In genomic region chr3:130180964-130181590, GRCm38 (mm10) we compare ENCODE assay signal across 8 mouse cellular contexts. TPM values are rescaled to one million over a fixed set of nuclear protein-coding genes. Genes with fewer than 3 reads are reported as not detected.
DNase-seq lines count a peak whose midpoint lies in the region; ATAC-seq lines count a peak whose summit lies in the region.

No protein-coding gene starts in this region.

- H3K4me3 ChIP-seq in lung, embryonic 15.5 days = peak overlapping the region; percentile 66
- H3K4me3 ChIP-seq in forebrain, embryonic 15.5 days = peak overlapping the region; percentile 51
- peak overlapping the region; percentile 64 for H3K4me3 ChIP-seq in kidney, embryonic 15.5 days (replicated peaks)
- H3K4me3 ChIP-seq in megakaryocyte, embryonic 14.5 days (replicated peaks) = peak overlapping the region; percentile 86

- no peaks in the 10 kb centered on the region for H3K9me3 ChIP-seq in lung, embryonic 15.5 days
- H3K9me3 ChIP-seq in forebrain, embryonic 15.5 days = no peaks in the 10 kb centered on the region
- no peaks in the 10 kb centered on the region for H3K9me3 ChIP-seq in kidney, embryonic 15.5 days (replicated peaks)
- H3K9me3 ChIP-seq in megakaryocyte, embryonic 14.5 days = peaks cover 6% of the 10 kb centered on the region; the same call in 1 of the 2 replicates

- H3K27ac ChIP-seq in lung, embryonic 15.5 days = peak overlapping the region; percentile 88; the same call in 1 of the 2 replicates
- no peak overlapping the region for H3K27ac ChIP-seq in forebrain, embryonic 15.5 days (replicated peaks)
- H3K27ac ChIP-seq in kidney, embryonic 15.5 days = no peak overlapping the region

- no peak for ATAC-seq in CD4-positive, CD25-positive, alpha-beta regulatory T cell, adult 4 months
- peak; percentile 27 for ATAC-seq in lung, embryonic 15.5 days (ENCODE audit: borderline replicate concordance, extremely low read depth, low FRiP score, low TSS enrichment)
- peak; percentile 49 for ATAC-seq in forebrain, embryonic 15.5 days (replicated peaks)
- ATAC-seq in kidney, embryonic 15.5 days (replicated peaks; ENCODE audit: low FRiP score) = peak; percentile 68

- no peaks in the 10 kb centered on the region for H3K36me3 ChIP-seq in lung, embryonic 15.5 days
- no peaks in the 10 kb centered on the region for H3K36me3 ChIP-seq in forebrain, embryonic 15.5 days
- H3K36me3 ChIP-seq in kidney, embryonic 15.5 days = no peaks in the 10 kb centered on the region
- H3K36me3 ChIP-seq in megakaryocyte, embryonic 14.5 days (replicated peaks; ENCODE audit: low read length) = no peaks in the 10 kb centered on the region

- DNase-seq in CD4-positive, CD25-positive, alpha-beta regulatory T cell, adult 2 months (ENCODE audit: low read depth, low spot score) = peak; percentile 4
- no peak for DNase-seq in lung, postnatal 25 days (ENCODE audit: low spot score)
- DNase-seq in testis, postnatal 10 days (ENCODE audit: low spot score) = peak; percentile 54

- peak overlapping the region; percentile 100 for H3K4me2 ChIP-seq in lung, embryonic 15.5 days
- H3K4me2 ChIP-seq in forebrain, embryonic 15.5 days (replicated peaks) = peak overlapping the region; percentile 98
- peak overlapping the region; percentile 100 for H3K4me2 ChIP-seq in kidney, embryonic 15.5 days

- under 1% methylated on average over 40 of the region's 40 CpGs for WGBS in lung, embryonic 15.5 days
- WGBS in forebrain, embryonic 15.5 days = under 1% methylated on average over 40 of the region's 40 CpGs
- WGBS in kidney, embryonic 15.5 days = under 1% methylated on average over 40 of the region's 40 CpGs

- peaks cover 16% of the 10 kb centered on the region for H3K4me1 ChIP-seq in lung, embryonic 15.5 days
- H3K4me1 ChIP-seq in forebrain, embryonic 15.5 days = peaks cover 18% of the 10 kb centered on the region
- H3K4me1 ChIP-seq in kidney, embryonic 15.5 days = peaks cover 14% of the 10 kb centered on the region
- H3K4me1 ChIP-seq in megakaryocyte, embryonic 14.5 days = peaks cover 16% of the 10 kb centered on the region

- peak overlapping the region; percentile 60 for H3K9ac ChIP-seq in lung, embryonic 15.5 days
- peak overlapping the region; percentile 50 for H3K9ac ChIP-seq in forebrain, embryonic 15.5 days (replicated peaks)
- peak overlapping the region; percentile 54 for H3K9ac ChIP-seq in kidney, embryonic 15.5 days

- H3K27me3 ChIP-seq in lung, embryonic 15.5 days = no peaks in the 10 kb centered on the region
- H3K27me3 ChIP-seq in forebrain, embryonic 15.5 days = 0 out of 2 replicates have a peak, but pooled peaks cover 6% of the 10 kb centered on the region
- H3K27me3 ChIP-seq in kidney, embryonic 15.5 days = peaks cover 31% of the 10 kb centered on the region
- H3K27me3 ChIP-seq in megakaryocyte, embryonic 14.5 days (replicated peaks) = peaks cover 27% of the 10 kb centered on the region

RNA-seq across cellular contexts. Expression of gene Col25a1, which starts 49.8 kb away (rescaled TPM):
- under 1 TPM in 1 of 2 experiments, not detected in 1; 0.08 TPM for polyA plus RNA-seq in CD4-positive, CD25-positive, alpha-beta regulatory T cell, adult 4 months (2017; shearing (Covaris generic))
- 14.5 and 17.5 TPM in 2 replicates for polyA plus RNA-seq in lung, embryonic 15.5 days (2015; fragmentation: Nextera tagmentation; extraction: Ambion mirVana)
- polyA plus RNA-seq in forebrain, embryonic 15.5 days (2015; fragmentation: Nextera tagmentation; extraction: Ambion mirVana) = 3.8 and 4.4 TPM in 2 replicates
- polyA plus RNA-seq in kidney, embryonic 15.5 days (2015; fragmentation: Nextera tagmentation; extraction: Ambion mirVana) = 4.1 and 5.4 TPM in 2 replicates
- polyA plus RNA-seq in megakaryocyte, embryonic 14.5 days (2012; ENCODE audit: insufficient read depth, low replicate concordance) = 0.06 TPM in 1 of 2 replicates, not detected in the other
